ENCODE assay signal across 15 mouse cellular contexts in the genomic region with DNA sequence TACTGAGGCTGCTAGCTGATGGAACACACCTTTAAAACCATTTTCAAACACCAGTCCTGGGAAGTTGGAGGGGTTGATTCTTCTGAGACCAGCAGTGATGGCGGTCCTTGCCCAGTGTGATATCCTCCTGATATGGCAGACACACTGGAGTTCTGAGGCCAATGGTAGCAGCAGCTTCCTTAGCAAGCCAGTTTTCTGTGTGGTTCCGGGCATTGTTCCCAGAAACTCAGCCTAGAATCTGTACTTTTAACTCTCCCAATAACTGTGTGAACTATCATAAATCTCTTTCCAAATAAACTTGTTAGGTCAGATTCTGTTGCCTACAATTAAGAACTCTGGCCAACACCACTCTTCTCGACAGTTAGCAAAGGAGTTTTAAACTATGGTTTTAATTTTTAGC.
DNase-seq lines count a peak whose midpoint lies in the region; ATAC-seq and TF ChIP-seq lines count a peak whose summit lies in the region.
"Had no signal": no experiment of that assay in that cellular context is flagged by ENCODE, and none has a peak within 500 bp of the region (broad histone marks: within the 10 kb centered on the region; RNA-seq: fewer than 3 reads in every experiment).

No protein-coding gene starts in this region.

- no peak for TF ChIP-seq EP300 in stomach, postnatal 0 days (optimal IDR thresholded peaks at IDR 0.05)

- peak; percentile 51; the same call in 1 of the 2 replicates for ATAC-seq in forebrain, postnatal 0 days
- no peak for ATAC-seq in forebrain, embryonic 15.5 days (replicated peaks)
- no peak for ATAC-seq in stomach, postnatal 0 days (ENCODE audit: low FRiP score, low TSS enrichment)

- H3K27me3 ChIP-seq in forebrain, postnatal 0 days (ENCODE audit: insufficient read depth, low read length), result no peaks in the 10 kb centered on the region
- no peaks in the 10 kb centered on the region for H3K27me3 ChIP-seq in forebrain, embryonic 15.5 days
- no peaks in the 10 kb centered on the region for H3K27me3 ChIP-seq in stomach, postnatal 0 days (ENCODE audit: control insufficient read depth, insufficient read depth, low read length)
- H3K27me3 ChIP-seq: liver, embryonic 13.5 days; megakaryocyte, embryonic 14.5 days had no signal

- no peak overlapping the region for H3K4me2 ChIP-seq in forebrain, postnatal 0 days (ENCODE audit: low read depth)
- no peak overlapping the region for H3K4me2 ChIP-seq in forebrain, embryonic 15.5 days (replicated peaks)
- H3K4me2 ChIP-seq in stomach, postnatal 0 days (replicated peaks; ENCODE audit: low read depth), result no peak overlapping the region
- H3K4me2 ChIP-seq: liver, embryonic 13.5 days had no signal

- H3K9me3 ChIP-seq in forebrain, postnatal 0 days (ENCODE audit: low read length), result no peaks in the 10 kb centered on the region
- no peaks in the 10 kb centered on the region for H3K9me3 ChIP-seq in forebrain, embryonic 15.5 days
- no peaks in the 10 kb centered on the region for H3K9me3 ChIP-seq in stomach, postnatal 0 days (ENCODE audit: control insufficient read depth, low read length)
- H3K9me3 ChIP-seq: liver, embryonic 13.5 days; megakaryocyte, embryonic 14.5 days had no signal

- no peak overlapping the region for H3K4me3 ChIP-seq in forebrain, postnatal 0 days (ENCODE audit: low read depth, low read length)
- no peak overlapping the region for H3K4me3 ChIP-seq in forebrain, embryonic 15.5 days
- H3K4me3 ChIP-seq in stomach, postnatal 0 days (ENCODE audit: low read depth, low read length), result no peak overlapping the region
- H3K4me3 ChIP-seq: liver, embryonic 13.5 days; megakaryocyte, embryonic 14.5 days had no signal

- H3K9ac ChIP-seq in forebrain, postnatal 0 days, result no peak overlapping the region
- H3K9ac ChIP-seq in forebrain, embryonic 15.5 days (replicated peaks), result no peak overlapping the region
- H3K9ac ChIP-seq in stomach, postnatal 0 days (ENCODE audit: low read length), result no peak overlapping the region
- H3K9ac ChIP-seq: liver, embryonic 13.5 days had no signal

- 69% methylated on average over 3 of the region's 3 CpGs for WGBS in forebrain, postnatal 0 days
- 80% methylated on average over 3 of the region's 3 CpGs for whole genome bisulfite sequencing in forebrain, embryonic 15.5 days
- 47% methylated on average over 3 of the region's 3 CpGs for WGBS in stomach, postnatal 0 days

- H3K36me3 ChIP-seq in forebrain, postnatal 0 days (ENCODE audit: insufficient read depth), result no peaks in the 10 kb centered on the region
- H3K36me3 ChIP-seq in forebrain, embryonic 15.5 days, result no peaks in the 10 kb centered on the region
- H3K36me3 ChIP-seq in stomach, postnatal 0 days (ENCODE audit: control insufficient read depth, insufficient read depth, low read length), result no peaks in the 10 kb centered on the region
- H3K36me3 ChIP-seq: liver, embryonic 13.5 days had no signal

- no peak overlapping the region for H3K27ac ChIP-seq in forebrain, postnatal 0 days (ENCODE audit: low read depth, low read length)
- no peak overlapping the region for H3K27ac ChIP-seq in forebrain, embryonic 15.5 days (replicated peaks)
- H3K27ac ChIP-seq in stomach, postnatal 0 days (replicated peaks), result no peak overlapping the region
- H3K27ac ChIP-seq: liver, embryonic 13.5 days had no signal

- TF ChIP-seq CTCF in forebrain, postnatal 0 days (IDR thresholded peaks at IDR 0.05; ENCODE audit: low read depth), result no peak
- TF ChIP-seq CTCF in stomach, postnatal 0 days (IDR thresholded peaks at IDR 0.05; ENCODE audit: low read depth), result no peak

- H3K4me1 ChIP-seq in forebrain, postnatal 0 days (ENCODE audit: insufficient read depth), result no peaks in the 10 kb centered on the region
- H3K4me1 ChIP-seq in forebrain, embryonic 15.5 days, result no peaks in the 10 kb centered on the region
- no peaks in the 10 kb centered on the region for H3K4me1 ChIP-seq in stomach, postnatal 0 days (replicated peaks; ENCODE audit: control insufficient read depth, insufficient read depth)
- H3K4me1 ChIP-seq: liver, embryonic 13.5 days; megakaryocyte, embryonic 14.5 days had no signal

- peak; percentile 49 for DNase-seq in forebrain, postnatal 0 days
- peak; percentile 4 to 31 for DNase-seq in layer of hippocampus, adult 18-20 months (ENCODE audit: low spot score in 2 of 2)
- DNase-seq in layer of hippocampus, adult 8-10 months (ENCODE audit: low spot score in 2 of 2), result no peak
- DNase-seq in 3T3-L1 (ENCODE audit: low read depth, low spot score), result peak; percentile 52
- DNase-seq in kidney, postnatal 36 days, result peak; percentile 10 to 17
- no peak for DNase-seq in stomach, postnatal 0 days (ENCODE audit: low spot score)
- no peak for DNase-seq in adrenal gland, postnatal 14 days
- DNase-seq: adrenal gland, postnatal 36 days; B cell, adult 2 months; embryo, embryonic 11 days; heart, postnatal 36 days; liver, embryonic 13.5 days; thymus, adult 18-20 months had no signal

Comparison
In these comparisons a context has a peak if more than half of its experiments do, and no peak if none do; other contexts are left out.
1. DNase-seq: peak in forebrain, postnatal 0 days (single experiment), layer of hippocampus, adult 18-20 months (2 of 2), 3T3-L1 (single experiment) and kidney, postnatal 36 days (2 of 2); none in layer of hippocampus, adult 8-10 months (0 of 2), stomach, postnatal 0 days (single experiment) and adrenal gland, postnatal 14 days (single experiment).